Mouse (Mus musculus): ENCODE measurements at regions not wholly inside any gene's neighbourhood (a gene's known extent, or its start where the extent isn't known, plus 50 kb on each side); places are given as distances from the start of the nearest gene placed in this dataset.

DNA sequence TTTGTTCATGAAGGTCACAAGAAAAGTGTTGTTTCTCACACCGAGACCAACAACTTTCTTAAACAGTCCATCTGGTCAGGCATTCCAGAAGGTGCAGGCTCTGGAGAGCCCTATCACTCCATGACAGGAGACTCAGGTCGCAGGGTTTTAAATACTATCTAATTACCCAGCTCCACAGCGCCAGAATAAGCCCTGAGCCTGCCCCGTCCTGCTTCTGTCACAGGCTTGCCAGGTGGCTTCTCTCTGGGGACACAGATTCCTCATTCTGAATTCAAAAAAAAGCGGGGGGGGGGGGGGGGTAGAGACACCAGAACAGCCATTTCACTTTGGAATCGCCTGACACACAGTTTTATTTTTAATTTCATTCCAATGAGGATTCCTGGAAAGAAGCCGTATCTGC lies 320.4 kb upstream of the Trpc7 start:
- TF ChIP-seq POLR2A (IDR thresholded peaks at IDR 0.05; ENCODE audit: control insufficient read depth, low read depth, low read length) (no peak), CTCF (IDR thresholded peaks at IDR 0.05; ENCODE audit: control insufficient read depth, insufficient read depth, insufficient replicate concordance, low read depth, low read length) (no peak)
